Mouse (Mus musculus) heart, adult 10 weeks (tissue): ENCODE data around the gene Gpbp1. TPM values are rescaled to one million over a fixed set of nuclear protein-coding genes. Genes with fewer than 3 reads are reported as not detected.

Source experiments
- polyA plus RNA-seq: library from polyadenylated mRNA; stranded (reverse); fragments of 350-450 nt; fragmentation: Illumina TruSeq; extraction: RNeasy Lipid Tissue Mini Kit (QIAGEN cat#74804); gene quantifications from one replicate; pipeline ENCODE4 v1.2.3, GENCODE M21; 2014; ENCODE audit warnings: low read depth, low replicate concordance

The Gpbp1 gene
- 58.4 TPM for polyA plus RNA-seq

DNA sequence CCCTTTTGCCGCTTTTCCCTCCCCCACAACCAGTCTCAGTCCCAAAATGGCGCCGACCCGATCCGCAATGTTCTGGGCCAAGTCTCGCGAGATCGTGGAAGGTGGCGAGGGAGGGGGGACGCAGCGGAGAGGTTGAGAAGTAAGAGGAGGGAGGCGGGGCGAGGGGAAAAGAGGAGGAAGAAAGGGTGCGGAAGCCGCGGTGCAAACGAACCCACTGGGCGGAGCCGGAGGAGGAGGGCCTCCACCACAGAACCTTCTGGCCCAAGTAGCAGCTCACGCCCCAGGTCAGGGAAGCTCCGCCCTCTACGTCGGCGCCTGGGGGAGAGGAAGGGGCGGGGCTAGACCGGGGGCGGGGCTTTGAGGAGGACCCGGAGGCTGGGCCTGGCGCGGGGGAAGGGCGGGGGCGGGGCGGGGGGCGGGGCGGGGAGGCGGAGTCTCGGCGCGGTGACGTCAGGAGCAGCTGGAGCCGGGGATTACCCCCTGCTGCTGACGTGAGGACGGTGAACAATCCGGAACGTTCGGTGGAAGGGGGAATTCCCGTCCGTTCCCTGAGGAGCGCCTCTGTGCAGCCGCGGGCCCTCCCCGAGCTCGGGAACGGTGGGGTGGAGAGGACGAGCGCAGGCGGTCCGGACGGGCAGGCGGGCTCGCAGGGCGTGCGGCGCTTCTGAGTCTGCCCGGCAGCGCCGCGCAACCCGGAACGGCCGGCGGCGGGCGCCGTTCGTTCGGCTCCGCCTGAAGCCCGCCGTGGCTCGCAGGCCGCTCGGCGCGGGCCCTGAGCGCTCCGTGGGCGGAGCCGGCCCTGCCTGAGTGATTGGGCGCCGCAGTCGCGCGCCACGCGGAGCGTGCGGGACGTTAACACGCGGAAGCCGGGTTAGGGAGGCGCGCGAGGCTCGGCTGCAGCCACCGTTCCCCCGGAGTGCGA is at the start of gene Gpbp1:
Gpbp1 (minus strand) TSS at position 310 of the 922 bp plus-strand sequence.

Other genes with a start within 250 kb of the Gpbp1 start
- not detected for gene Actbl2, start 235.1 kb downstream of the Gpbp1 start, polyA plus RNA-seq
- not detected for gene Gm49496, start 59.8 kb upstream of the Gpbp1 start, polyA plus RNA-seq
- gene Gm10198, start 102.7 kb upstream of the Gpbp1 start, polyA plus RNA-seq = not detected
- 6.9 TPM for gene Mier3, start 190.9 kb upstream of the Gpbp1 start, polyA plus RNA-seq